Mouse (Mus musculus) T-cell, adult 66 days (primary cell): ENCODE data around the gene Gm3629. TPM values are rescaled to one million over a fixed set of nuclear protein-coding genes. Genes with fewer than 3 reads are reported as not detected.

Source experiments
- total RNA-seq, 2 experiments: library from RNA; stranded (reverse); gene quantifications; 3 replicates in 1 of 2; 4 replicates in 1 of 2; pipeline ENCODE4 v1.2.4; 2023

Gene Gm3629
- not detected for total RNA-seq

DNA sequence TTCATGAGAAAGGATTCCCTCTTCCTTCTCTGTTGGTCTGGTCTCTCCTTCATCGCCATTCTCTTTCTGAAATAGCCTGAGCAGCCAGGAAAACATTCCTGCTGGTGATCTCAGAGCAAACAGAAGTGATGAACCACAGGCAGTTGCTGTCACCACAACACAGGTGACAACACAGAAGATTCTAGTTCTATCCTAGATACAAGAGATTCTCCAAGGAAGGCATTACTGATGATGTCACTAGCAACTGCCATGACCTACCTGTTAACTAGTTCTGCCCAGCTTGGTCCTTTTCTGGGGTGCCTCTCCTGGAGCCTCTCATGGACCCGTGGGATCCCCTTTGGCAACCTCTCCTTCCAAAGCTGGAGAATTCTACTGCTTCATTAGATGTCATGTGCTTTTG, at the start of gene Gm3629:
TSS of gene Gm3629 (minus strand) at position 101 of the 400 bp plus-strand sequence.

DNA sequence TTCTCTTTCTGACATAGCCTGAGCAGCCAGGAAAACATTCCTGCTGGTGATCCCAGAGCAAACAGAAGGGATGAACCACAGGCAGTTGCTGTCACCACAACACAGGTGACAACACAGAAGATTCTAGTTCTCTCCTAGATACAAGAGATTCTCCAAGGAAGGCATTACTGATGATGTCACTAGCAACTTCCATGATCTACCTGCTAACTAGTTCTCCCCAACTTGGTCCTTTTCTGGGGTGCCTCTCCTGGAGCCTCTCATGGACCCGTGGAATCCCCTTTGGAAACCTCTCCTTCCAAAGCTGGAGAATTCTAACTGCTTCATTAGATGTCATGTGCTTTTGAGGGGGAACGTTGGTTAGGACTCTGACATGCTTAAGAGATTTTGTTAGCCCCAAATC, 31.9 kb upstream of the Gm3629 start, which contains the start of gene Gm3460:
TSS of gene Gm3460 (minus strand) at position 101 of the 400 bp plus-strand sequence.

DNA sequence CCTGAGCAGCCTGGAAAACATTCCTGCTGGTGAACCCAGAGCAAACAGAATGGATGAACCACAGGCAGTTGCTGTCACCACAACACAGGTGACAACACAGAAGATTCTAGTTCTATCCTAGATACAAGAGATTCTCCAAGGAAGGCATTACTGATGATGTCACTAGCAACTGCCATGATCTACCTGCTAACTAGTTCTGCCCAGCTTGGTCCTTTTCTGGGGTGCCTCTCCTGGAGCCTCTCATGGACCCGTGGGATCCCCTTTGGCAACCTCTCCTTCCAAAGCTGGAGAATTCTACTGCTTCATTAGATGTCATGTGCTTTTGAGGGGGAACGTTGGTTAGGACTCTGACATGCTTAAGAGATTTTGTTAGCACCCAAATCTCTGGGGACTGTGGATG, 53.2 kb downstream of the Gm3629 start, which contains the start of gene Gm8356:
TSS of gene Gm8356 (minus strand) at position 101 of the 400 bp plus-strand sequence.

Other genes starting within 250 kb of the Gm3629 start
- gene Gm3618, start 246.9 kb downstream of the Gm3629 start, total RNA-seq, result not detected
- gene Gm16440, start 200.3 kb downstream of the Gm3629 start, total RNA-seq, result not detected
- 1 to 10 TPM; 1.2 to 1.7 TPM for gene Gm3591, start 178.1 kb downstream of the Gm3629 start, total RNA-seq
- not detected for gene Gm3594, start 146.0 kb downstream of the Gm3629 start, total RNA-seq
- gene Gm8356, start 53.3 kb downstream of the Gm3629 start, total RNA-seq, result not detected
- gene Gm3460, start 31.8 kb upstream of the Gm3629 start, total RNA-seq, result not detected
- not detected for gene Gm10251, start 93.6 kb upstream of the Gm3629 start, total RNA-seq
- not detected for gene Gm8050, start 129.6 kb upstream of the Gm3629 start, total RNA-seq
- 1 to 10 TPM; 2.9 to 3.1 TPM for gene Gm3636, start 151.7 kb upstream of the Gm3629 start, total RNA-seq
- gene Gm8362, start 183.8 kb upstream of the Gm3629 start, total RNA-seq, result not detected
- not detected for gene Gm3642, start 249.7 kb upstream of the Gm3629 start, total RNA-seq